In the genomic region with DNA sequence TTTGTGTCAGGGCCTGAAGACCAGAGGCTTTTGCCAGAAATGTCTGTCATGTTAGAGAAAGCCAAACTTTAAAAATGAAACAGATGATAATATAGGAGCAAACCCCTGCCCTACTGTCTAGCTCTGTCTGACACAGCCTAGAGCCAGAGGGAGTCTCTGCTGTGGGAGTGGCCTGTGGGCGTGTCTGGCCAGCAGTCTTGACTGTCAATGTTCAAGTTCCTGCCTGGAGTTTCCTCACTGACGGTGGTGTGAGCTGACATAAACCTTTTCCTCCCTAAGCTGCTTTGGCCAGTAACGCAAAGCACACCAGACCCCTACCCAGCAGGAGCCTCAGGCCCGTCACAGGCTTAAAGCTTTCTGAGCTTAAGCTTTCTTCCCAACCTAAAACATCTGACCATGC, we compare ENCODE assay signal across 8 mouse cellular contexts. TPM values are rescaled to one million over a fixed set of nuclear protein-coding genes. Genes with fewer than 3 reads are reported as not detected.
A peak's percentile ranks its signal among the peaks of the same experiment; 100 is the strongest.
DNase-seq lines count a peak whose midpoint lies in the region; ATAC-seq lines count a peak whose summit lies in the region.

No protein-coding gene starts in this region.

- ATAC-seq in kidney, embryonic 15.5 days (replicated peaks; ENCODE audit: low FRiP score), result no peak
- peak; percentile 74; the same call in 1 of the 2 replicates for ATAC-seq in megakaryocyte progenitor cell, adult 5-6 weeks (replicated peaks; ENCODE audit: poor library complexity)

- peaks cover 80% of the 10 kb centered on the region for H3K36me3 ChIP-seq in kidney, embryonic 15.5 days

- no peak overlapping the region for H3K4me3 ChIP-seq in kidney, embryonic 15.5 days (replicated peaks)

- peaks cover 5% of the 10 kb centered on the region; the same call in 1 of the 2 replicates for H3K4me1 ChIP-seq in kidney, embryonic 15.5 days

- H3K4me2 ChIP-seq in kidney, embryonic 15.5 days, result no peak overlapping the region

- no peaks in the 10 kb centered on the region for H3K9me3 ChIP-seq in kidney, embryonic 15.5 days (replicated peaks)

- no peaks in the 10 kb centered on the region for H3K27me3 ChIP-seq in kidney, embryonic 15.5 days

- no peak overlapping the region for H3K9ac ChIP-seq in kidney, embryonic 15.5 days

- DNase-seq in kidney, adult 11 months, result peak; percentile 36
- DNase-seq in brain, adult 2 months (ENCODE audit: low read depth, low spot score), result peak; percentile 64
- DNase-seq in kidney, postnatal 14 days, result peak; percentile 56
- DNase-seq in spleen, adult 18-20 months, result no peak
- DNase-seq in frontal cortex, postnatal 25 days (ENCODE audit: low spot score in 2 of 2), result no peak
- no peak for DNase-seq in ovary, adult 18-20 months (ENCODE audit: low spot score)

- no peak overlapping the region for H3K27ac ChIP-seq in kidney, embryonic 15.5 days

- 51% methylated on average over 4 of the region's 4 CpGs for WGBS in kidney, embryonic 15.5 days

RNA-seq across cellular contexts. Expression of a gene that starts 16.2 kb away (rescaled TPM):
- polyA plus RNA-seq in kidney, embryonic 15.5 days (2015; fragmentation: Nextera tagmentation; extraction: Ambion mirVana), result 15.6 and 17.8 TPM in 2 replicates
- 8.0 and 8.8 TPM in 2 replicates for total RNA-seq in megakaryocyte progenitor cell, adult 5-6 weeks (2015)
- 8.0 and 10.5 TPM in 2 replicates for total RNA-seq in megakaryocyte progenitor cell, adult 5-6 weeks (2017)

RNA-seq across cellular contexts. Expression of a gene that starts 21.0 kb away (rescaled TPM):
- 6.0 and 6.9 TPM in 2 replicates for polyA plus RNA-seq in kidney, embryonic 15.5 days (2015; fragmentation: Nextera tagmentation; extraction: Ambion mirVana)
- 22.7 and 24.6 TPM in 2 replicates for total RNA-seq in megakaryocyte progenitor cell, adult 5-6 weeks (2015)
- total RNA-seq in megakaryocyte progenitor cell, adult 5-6 weeks (2017), result 8.4 and 11.4 TPM in 2 replicates

Comparison
In these comparisons a context has a peak if more than half of its experiments do, and no peak if none do; other contexts are left out.
1. DNase-seq: peak in kidney, adult 11 months (single experiment), brain, adult 2 months (single experiment) and kidney, postnatal 14 days (single experiment); none in spleen, adult 18-20 months (0 of 2), frontal cortex, postnatal 25 days (0 of 2) and ovary, adult 18-20 months (single experiment).